7 mouse cellular contexts compared by ENCODE assay signal in the genomic region with DNA sequence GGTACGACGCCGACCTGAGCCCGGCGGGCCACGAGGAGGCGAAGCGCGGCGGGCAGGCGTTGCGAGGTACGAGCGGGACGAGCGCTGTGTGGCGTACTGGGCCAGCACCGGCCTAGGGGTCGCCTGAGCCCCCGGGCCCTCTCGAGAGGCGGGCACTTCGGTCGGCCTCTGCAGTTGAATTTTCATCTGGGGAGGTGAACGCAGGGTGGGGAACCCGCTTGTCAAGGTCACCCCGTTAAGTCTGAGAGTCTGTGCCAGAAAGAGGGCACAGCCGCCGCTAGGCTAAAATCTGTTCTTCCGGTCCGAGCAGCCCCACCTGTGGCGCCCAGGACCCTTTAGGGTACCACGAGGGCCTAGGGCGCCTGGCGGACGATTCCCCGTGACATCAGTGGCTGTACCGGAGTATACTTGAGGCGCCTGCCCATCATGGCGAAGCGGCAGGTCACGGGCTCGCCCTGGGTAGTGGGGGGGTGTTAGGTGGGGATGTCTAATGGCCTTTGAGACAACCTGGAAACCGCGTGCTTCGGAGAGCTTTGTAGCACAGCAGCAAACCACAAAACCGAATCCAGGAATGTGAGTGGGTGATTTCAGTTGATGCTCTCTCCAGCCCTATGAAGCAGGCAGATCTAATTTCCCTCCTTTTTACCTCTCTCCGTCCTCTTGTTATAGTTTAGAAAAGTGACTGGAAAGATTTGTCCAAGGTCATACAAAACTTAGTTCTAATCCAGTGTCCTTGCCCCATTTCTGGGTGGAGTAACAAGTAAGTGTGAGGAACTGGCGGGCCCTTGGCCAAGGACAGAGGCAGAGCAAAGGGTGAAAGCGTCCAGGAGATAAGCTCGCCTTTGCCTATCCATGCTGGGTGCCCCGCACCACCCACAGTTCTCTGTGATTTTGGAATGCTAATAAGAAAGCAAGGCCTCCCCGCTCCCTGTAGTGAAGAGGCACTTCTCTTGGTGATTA. TPM values are rescaled to one million over a fixed set of nuclear protein-coding genes. Genes with fewer than 3 reads are reported as not detected.
DNase-seq lines count a peak whose midpoint lies in the region; ATAC-seq and TF ChIP-seq lines count a peak whose summit lies in the region.

No protein-coding gene starts in this region.

- no peak for ATAC-seq in G1E (ENCODE audit: extremely low read depth, insufficient number of reproducible peaks, low FRiP score, poor library complexity, severe bottlenecking)

- peaks cover 45% of the 10 kb centered on the region for H3K36me3 ChIP-seq in G1E (replicated peaks)

- no peak for TF ChIP-seq CTCF in G1E (IDR thresholded peaks at IDR 0.05; ENCODE audit: low read depth, low read length)
- no peak for TF ChIP-seq CTCF in embryonic fibroblast, embryonic 13.5 days (IDR thresholded peaks at IDR 0.05; ENCODE audit: borderline replicate concordance, insufficient read depth, low read length)

- peak; percentile 65; the same call in 1 of the 2 replicates for TF ChIP-seq POLR2A in embryonic fibroblast, embryonic 13.5 days (IDR thresholded peaks at IDR 0.05; ENCODE audit: low read depth, low read length)

- H3K9me3 ChIP-seq in G1E (replicated peaks), result no peaks in the 10 kb centered on the region

- peaks cover 71% of the 10 kb centered on the region for H3K4me1 ChIP-seq in G1E (ENCODE audit: insufficient read depth, low read depth, low read length)
- peaks cover 2% of the 10 kb centered on the region for H3K4me1 ChIP-seq in embryonic fibroblast, embryonic 13.5 days (ENCODE audit: control insufficient read depth, insufficient read depth, low read length)

- H3K4me3 ChIP-seq in G1E (ENCODE audit: low read depth, low read length), result peak overlapping the region; percentile 89
- H3K4me3 ChIP-seq in embryonic fibroblast, embryonic 13.5 days (ENCODE audit: insufficient read depth, low read length), result peak overlapping the region; percentile 96

- intact Hi-C loops in heart, postnatal 14 days (cut with DNase I), result loop anchor here (5.0 kb wide), 1 partner anchor 110 kb away; no protein-coding TSS in a partner anchor

- DNase-seq in G1E (ENCODE audit: low spot score), result no peak
- peak; percentile 25 to 28 for DNase-seq in adrenal gland, postnatal 4 days (ENCODE audit: low spot score in 2 of 2)
- peak; percentile 38 to 43 for DNase-seq in heart, postnatal 14 days
- peak; percentile 51 to 72 for DNase-seq in kidney, postnatal 4 days
- DNase-seq in lung, postnatal 14 days, result peak; percentile 34
- peak; percentile 45 to 60 for DNase-seq in right cerebral cortex, postnatal 10 days (ENCODE audit: low spot score in 2 of 2)

- H3K27me3 ChIP-seq in G1E (ENCODE audit: insufficient read depth, low read length), result no peaks in the 10 kb centered on the region

- peak overlapping the region; percentile 85 for H3K27ac ChIP-seq in embryonic fibroblast, embryonic 13.5 days (ENCODE audit: insufficient read depth, low read length)

RNA-seq across cellular contexts. Expression of a gene that starts 0.7 kb away (rescaled TPM):
- total RNA-seq in G1E (2014; fragmentation: Nextera tagmentation), result 910 and 922 TPM in 2 replicates
- 501 and 541 TPM in 2 replicates for total RNA-seq in G1E (2017)
- polyA plus RNA-seq in G1E (2012), result 573 and 600 TPM in 2 replicates
- 100 to 1,000 TPM; 411 to 420 TPM for total RNA-seq in adrenal gland, postnatal 4 days (2021)
- polyA plus RNA-seq in embryonic fibroblast, embryonic 13.5 days (2011; ENCODE audit: insufficient read length, low read depth, missing spikeins), result 403 and 492 TPM in 2 replicates
- 100 to 1,000 TPM; 115 to 131 TPM for total RNA-seq in heart, postnatal 14 days (2021)

RNA-seq across cellular contexts. Expression of a gene that starts 16.4 kb away (rescaled TPM):
- total RNA-seq in G1E (2014; fragmentation: Nextera tagmentation), result 14.9 and 16.9 TPM in 2 replicates
- total RNA-seq in G1E (2017), result 13.5 and 16.5 TPM in 2 replicates
- polyA plus RNA-seq in G1E (2012), result 31.0 and 33.8 TPM in 2 replicates
- 10 to 100 TPM; 13.2 to 13.4 TPM for total RNA-seq in adrenal gland, postnatal 4 days (2021)
- 11.3 and 12.8 TPM in 2 replicates for polyA plus RNA-seq in embryonic fibroblast, embryonic 13.5 days (2011; ENCODE audit: insufficient read length, low read depth, missing spikeins)
- 10 to 100 TPM; 10.7 to 12.9 TPM for total RNA-seq in heart, postnatal 14 days (2021)

RNA-seq across cellular contexts. Expression of a gene that starts 20.8 kb away (rescaled TPM):
- total RNA-seq in G1E (2014; fragmentation: Nextera tagmentation) (81.0 and 95.9 TPM in 2 replicates), G1E (2017) (50.2 and 52.2 TPM in 2 replicates)
- 20.3 and 29.3 TPM in 2 replicates for polyA plus RNA-seq in G1E (2012)
- total RNA-seq in adrenal gland, postnatal 4 days (2021), result 10 to 100 TPM; 30.1 to 33.8 TPM
- polyA plus RNA-seq in embryonic fibroblast, embryonic 13.5 days (2011; ENCODE audit: insufficient read length, low read depth, missing spikeins), result 49.8 and 50.9 TPM in 2 replicates
- total RNA-seq in heart, postnatal 14 days (2021), result 10 to 100 TPM; 11.3 to 13.4 TPM

RNA-seq across cellular contexts. Expression of a gene that starts 20.9 kb away (rescaled TPM):
- total RNA-seq in G1E (2014; fragmentation: Nextera tagmentation), result 36.7 and 45.4 TPM in 2 replicates
- total RNA-seq in G1E (2017), result 27.8 and 29.7 TPM in 2 replicates
- polyA plus RNA-seq in G1E (2012), result 25.6 and 34.0 TPM in 2 replicates
- 10 to 100 TPM; 43.4 to 48.4 TPM for total RNA-seq in adrenal gland, postnatal 4 days (2021)
- 65.7 and 89.8 TPM in 2 replicates for polyA plus RNA-seq in embryonic fibroblast, embryonic 13.5 days (2011; ENCODE audit: insufficient read length, low read depth, missing spikeins)
- 10 to 100 TPM; 19.9 to 20.9 TPM for total RNA-seq in heart, postnatal 14 days (2021)
